Mouse (Mus musculus) layer of hippocampus, adult 2 months (tissue): ENCODE data around the gene Dlgap4. TPM values are rescaled to one million over a fixed set of nuclear protein-coding genes. Genes with fewer than 3 reads are reported as not detected.

ENCODE experiments used
- DNase-seq, 2 experiments: peaks; one replicate each; pipeline ENCODE4 v3.0.0; 2022; ENCODE audit warnings: low spot score in 2 of 2
- H3K27ac ChIP-seq: fragments of 200-600 bp; 2 replicates; pipeline ENCODE4 v1.8.1; 2022
- H3K4me3 ChIP-seq: fragments of 200-600 bp; 2 replicates; pipeline ENCODE4 v1.8.1; 2022; ENCODE audit warnings: mild to moderate bottlenecking
- CTCF ChIP-seq: fragments of 200-600 bp; conservative IDR thresholded peaks from 2 replicates; pipeline ENCODE4 v1.8.1; 2022; ENCODE audit warnings: antibody characterized with exemption, mild to moderate bottlenecking, moderate library complexity
- long read RNA-seq, 2 experiments: library from polyadenylated mRNA; stranded (forward); transcript quantifications; one replicate each; pipeline ENCODE4 v2.0.0; 2021; ENCODE audit warnings: borderline mapping rate in 2 of 2
- total RNA-seq, 2 experiments: library from RNA; stranded (reverse); gene quantifications; 2 replicates each; pipeline ENCODE4 v1.2.3; 2021

Gene Dlgap4
- total RNA-seq, result 100 to 1,000 TPM; 194 to 198 TPM
- long read RNA-seq, experiment 1, full-length matches to known transcripts, result 50 of 155 reads
- long read RNA-seq, experiment 1, partial matches to known transcripts, result 16 of 155 reads
- long read RNA-seq, experiment 1, other reads (novel, unspliced or antisense), result 89 of 155 reads
- long read RNA-seq, experiment 2, full-length matches to known transcripts, result 51 of 189 reads
- long read RNA-seq, experiment 2, partial matches to known transcripts, result 69 of 189 reads
- long read RNA-seq, experiment 2, other reads (novel, unspliced or antisense), result 69 of 189 reads

GRCm38 (mm10) chr2:156613541-156614257, at the start of gene Dlgap4:
Gene Dlgap4, plus strand, starts transcription at chr2:156613705.
- DNase-seq, result peak in 1 of 2 experiments; percentile 40
- no peak for TF ChIP-seq CTCF
- peak within 1 kb of the TSS; percentile 98 for H3K27ac ChIP-seq
- peak within 1 kb of the TSS; percentile 91 for H3K4me3 ChIP-seq

GRCm38 (mm10) chr2:156566512-156566911, 47.0 kb upstream of the Dlgap4 start:
- TF ChIP-seq CTCF, result no peak
- no peak overlapping the region for H3K4me3 ChIP-seq
- no peak for DNase-seq
- peak overlapping the region; percentile 28; the same call in 1 of the 2 replicates for H3K27ac ChIP-seq

- Histone ChIP-seq H3K4me3 (no peak overlapping the region), H3K27ac (no peak overlapping the region)
- no peak for DNase-seq
- TF ChIP-seq CTCF, result no peak
Observed at GRCm38 (mm10) chr2:156568647-156569046, 44.9 kb upstream of the Dlgap4 start.

- no peak overlapping the region for H3K4me3 ChIP-seq
- no peak overlapping the region for H3K27ac ChIP-seq
- TF ChIP-seq CTCF, result no peak
- no peak for DNase-seq
Observed at GRCm38 (mm10) chr2:156569261-156569660, 44.2 kb upstream of the Dlgap4 start.

GRCm38 (mm10) chr2:156571521-156571920, 42.0 kb upstream of the Dlgap4 start:
- TF ChIP-seq CTCF, result no peak
- DNase-seq, result no peak
- Histone ChIP-seq H3K27ac (no peak overlapping the region), H3K4me3 (no peak overlapping the region)

- no peak overlapping the region for H3K27ac ChIP-seq
Observed at GRCm38 (mm10) chr2:156576850-156577587, 36.5 kb upstream of the Dlgap4 start.

GRCm38 (mm10) chr2:156580507-156580906, 33.0 kb upstream of the Dlgap4 start:
- peak overlapping the region; percentile 88 for H3K27ac ChIP-seq
- TF ChIP-seq CTCF, result no peak
- no peak for DNase-seq
- H3K4me3 ChIP-seq, result no peak overlapping the region

More at GRCm38 (mm10) chr2:156576850-156577587, 36.5 kb upstream of the Dlgap4 start:
- TF ChIP-seq CTCF, result no peak
- DNase-seq, result no peak
- no peak overlapping the region for H3K4me3 ChIP-seq

- H3K27ac ChIP-seq, result peak overlapping the region; percentile 88
- peak; percentile 28 for TF ChIP-seq CTCF
- no peak overlapping the region for H3K4me3 ChIP-seq
- peak; percentile 79 to 89 for DNase-seq
Observed at GRCm38 (mm10) chr2:156581244-156581643, 32.3 kb upstream of the Dlgap4 start.

- DNase-seq, result no peak
- no peak overlapping the region for H3K4me3 ChIP-seq
- TF ChIP-seq CTCF, result no peak
- H3K27ac ChIP-seq, result peak overlapping the region; percentile 9; the same call in 1 of the 2 replicates
Observed at GRCm38 (mm10) chr2:156582887-156583286, 30.6 kb upstream of the Dlgap4 start.

GRCm38 (mm10) chr2:156584154-156584796, 29.2 kb upstream of the Dlgap4 start:
- peak; percentile 77 for TF ChIP-seq CTCF
- Histone ChIP-seq H3K4me3 (no peak overlapping the region), H3K27ac (peak overlapping the region; percentile 75)
- no peak for DNase-seq

- DNase-seq, result peak; percentile 62 to 71
- no peak for TF ChIP-seq CTCF
- H3K4me3 ChIP-seq, result peak overlapping the region; percentile 18; the same call in 1 of the 2 replicates
- peak overlapping the region; percentile 75 for H3K27ac ChIP-seq
Observed at GRCm38 (mm10) chr2:156584797-156585471, 28.6 kb upstream of the Dlgap4 start.

- Histone ChIP-seq H3K4me3 (no peak overlapping the region), H3K27ac (no peak overlapping the region)
- DNase-seq, result no peak
- TF ChIP-seq CTCF, result no peak
Observed at GRCm38 (mm10) chr2:156589481-156589880, 24.0 kb upstream of the Dlgap4 start.
